Comparison of ENCODE assay signal across 10 mouse cellular contexts in the genomic region with DNA sequence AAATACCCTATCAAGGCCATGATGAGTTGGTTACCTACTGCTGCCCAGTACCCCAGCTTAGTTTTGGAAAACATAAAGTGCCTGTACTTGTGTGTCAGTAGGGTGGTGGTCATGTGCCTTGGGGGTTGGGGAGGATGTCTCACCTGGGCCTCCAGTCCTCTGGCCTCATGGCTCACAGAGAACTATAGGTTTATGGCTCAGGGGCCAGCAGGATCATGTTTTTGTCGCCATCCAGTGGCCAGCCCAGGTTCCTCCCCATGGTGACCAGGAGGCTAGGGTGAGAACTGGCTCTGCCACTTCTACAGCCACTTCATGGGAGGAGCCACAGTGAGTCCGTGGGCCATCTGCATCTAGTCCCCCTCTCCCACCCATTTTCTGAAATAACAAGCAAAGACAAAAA. TPM values are rescaled to one million over a fixed set of nuclear protein-coding genes. Genes with fewer than 3 reads are reported as not detected.
DNase-seq lines count a peak whose midpoint lies in the region; ATAC-seq and TF ChIP-seq lines count a peak whose summit lies in the region.
"Had no signal": no experiment of that assay in that cellular context is flagged by ENCODE, and none has a peak within 500 bp of the region (broad histone marks: within the 10 kb centered on the region; RNA-seq: fewer than 3 reads in every experiment).

No protein-coding gene starts in this region.

- TF ChIP-seq POLR2A in testis, adult 2 months (IDR thresholded peaks at IDR 0.05; ENCODE audit: control insufficient read depth, low read depth, low read length): no peak

- peak; percentile 47; the same call in 1 of the 2 replicates for TF ChIP-seq CTCF in testis, adult 2 months (IDR thresholded peaks at IDR 0.05; ENCODE audit: control insufficient read depth, insufficient read depth, insufficient replicate concordance, low read depth, low read length)
- peak; percentile 77 for TF ChIP-seq CTCF in lung, embryonic 14.5 days (IDR thresholded peaks at IDR 0.05; ENCODE audit: low read depth)

- ATAC-seq in kidney, embryonic 16.5 days (ENCODE audit: low FRiP score, low TSS enrichment): 0 out of 2 replicates have a peak, but pooled peaks have one; percentile 42
- ATAC-seq in lung, embryonic 14.5 days (ENCODE audit: insufficient read depth): peak; percentile 48; the same call in 1 of the 2 replicates

- DNase-seq in testis, postnatal 14 days (ENCODE audit: low spot score): no peak
- DNase-seq in cerebellum, adult 9-11 months: peak; percentile 21
- peak; percentile 53 for DNase-seq in gastrocnemius, postnatal 14 days
- DNase-seq in lung, embryonic 14.5 days: peak; percentile 64
- DNase-seq in retina, embryonic 14.5 days (ENCODE audit: low spot score): peak; percentile 72
- DNase-seq in c-Kit-positive CD71-positive TER-119-positive erythroid progenitor cells, embryonic 14.5 days (ENCODE audit: low spot score): no peak

- H3K36me3 ChIP-seq in testis, adult 2 months (ENCODE audit: control insufficient read depth, insufficient read depth, low read length): peaks cover 1% of the 10 kb centered on the region
- peaks cover 49% of the 10 kb centered on the region for H3K36me3 ChIP-seq in kidney, embryonic 16.5 days (ENCODE audit: insufficient read depth, low read length)
- peaks cover 90% of the 10 kb centered on the region for H3K36me3 ChIP-seq in lung, embryonic 14.5 days (ENCODE audit: insufficient read depth)

- H3K4me3 ChIP-seq in testis, adult 2 months (ENCODE audit: control insufficient read depth, low read depth, low read length): no peak overlapping the region
- H3K4me3 ChIP-seq in kidney, embryonic 16.5 days (ENCODE audit: low read length): no peak overlapping the region
- no peak overlapping the region for H3K4me3 ChIP-seq in lung, embryonic 14.5 days (ENCODE audit: low read depth, low read length)
- H3K4me3 ChIP-seq: embryonic facial prominence, embryonic 13.5 days had no signal

- no peaks in the 10 kb centered on the region for H3K4me1 ChIP-seq in testis, adult 2 months (ENCODE audit: control insufficient read depth, insufficient read depth, low read length)
- H3K4me1 ChIP-seq in kidney, embryonic 16.5 days (ENCODE audit: insufficient read depth, low read length): no peaks in the 10 kb centered on the region
- H3K4me1 ChIP-seq in lung, embryonic 14.5 days (ENCODE audit: insufficient read depth): no peaks in the 10 kb centered on the region
- H3K4me1 ChIP-seq: embryonic facial prominence, embryonic 13.5 days had no signal

- H3K4me2 ChIP-seq in kidney, embryonic 16.5 days (replicated peaks; ENCODE audit: low read depth, low read length): no peak overlapping the region
- H3K4me2 ChIP-seq in lung, embryonic 14.5 days: no peak overlapping the region
- H3K4me2 ChIP-seq: embryonic facial prominence, embryonic 13.5 days had no signal

- intact Hi-C loops in gastrocnemius, postnatal 14 days (cut with DNase I; ENCODE audit: low total_unique reads): loop anchor here (2.0 to 5.0 kb wide), 2 partner anchors 38 to 108 kb away; no protein-coding TSS in a partner anchor

- H3K9me3 ChIP-seq in kidney, embryonic 16.5 days (ENCODE audit: low read length): no peaks in the 10 kb centered on the region
- H3K9me3 ChIP-seq in lung, embryonic 14.5 days (ENCODE audit: low read depth, low read length): no peaks in the 10 kb centered on the region
- H3K9me3 ChIP-seq: embryonic facial prominence, embryonic 13.5 days; megakaryocyte, embryonic 14.5 days had no signal

- H3K27ac ChIP-seq in testis, adult 2 months (ENCODE audit: control insufficient read depth, insufficient read depth, low read depth, low read length): no peak overlapping the region
- no peak overlapping the region for H3K27ac ChIP-seq in kidney, embryonic 16.5 days (ENCODE audit: low read length)
- no peak overlapping the region for H3K27ac ChIP-seq in lung, embryonic 14.5 days (ENCODE audit: low read depth)
- H3K27ac ChIP-seq: embryonic facial prominence, embryonic 13.5 days had no signal

- no peak overlapping the region for H3K9ac ChIP-seq in kidney, embryonic 16.5 days (replicated peaks; ENCODE audit: low read length)
- H3K9ac ChIP-seq in lung, embryonic 14.5 days: no peak overlapping the region
- H3K9ac ChIP-seq: embryonic facial prominence, embryonic 13.5 days had no signal

- no peaks in the 10 kb centered on the region for H3K27me3 ChIP-seq in testis, adult 2 months (ENCODE audit: control insufficient read depth, insufficient read depth, low read length)
- H3K27me3 ChIP-seq in kidney, embryonic 16.5 days (ENCODE audit: insufficient read depth, low read length): no peaks in the 10 kb centered on the region
- H3K27me3 ChIP-seq in lung, embryonic 14.5 days (ENCODE audit: insufficient read depth, low read length): no peaks in the 10 kb centered on the region
- H3K27me3 ChIP-seq: embryonic facial prominence, embryonic 13.5 days; megakaryocyte, embryonic 14.5 days had no signal

- WGBS in kidney, embryonic 16.5 days: 11% methylated on average over 2 of the region's 2 CpGs
- WGBS in lung, embryonic 14.5 days: 19% methylated on average over 2 of the region's 2 CpGs

RNA-seq across cellular contexts. Expression of a gene that starts 16.3 kb away (rescaled TPM):
- 1.8 and 3.0 TPM in 2 replicates for polyA plus RNA-seq in testis, adult 2 months (2012; rRNA removed)
- under 1 TPM; 0.42 to 0.45 TPM for total RNA-seq in gastrocnemius, postnatal 14 days (2021)
- polyA plus RNA-seq in kidney, embryonic 16.5 days (2015; fragmentation: Nextera tagmentation; extraction: Ambion mirVana): 2.6 and 4.8 TPM in 2 replicates
- polyA plus RNA-seq in lung, embryonic 14.5 days (2014; fragmentation: Nextera tagmentation; extraction: Ambion mirVana): 0.37 TPM in 1 of 2 replicates, not detected in the other

RNA-seq across cellular contexts. Expression of a gene that starts 31.6 kb away (rescaled TPM):
- 9.9 and 10.6 TPM in 2 replicates for polyA plus RNA-seq in testis, adult 2 months (2012; rRNA removed)
- 10 to 100 TPM; 30.0 to 33.3 TPM for total RNA-seq in gastrocnemius, postnatal 14 days (2021)
- 1.0 and 1.3 TPM in 2 replicates for polyA plus RNA-seq in kidney, embryonic 16.5 days (2015; fragmentation: Nextera tagmentation; extraction: Ambion mirVana)
- 0.83 and 1.4 TPM in 2 replicates for polyA plus RNA-seq in lung, embryonic 14.5 days (2014; fragmentation: Nextera tagmentation; extraction: Ambion mirVana)

Comparison
In these comparisons a context has a peak if more than half of its experiments do, and no peak if none do; other contexts are left out.
1. DNase-seq: peak in cerebellum, adult 9-11 months (single experiment), gastrocnemius, postnatal 14 days (single experiment), lung, embryonic 14.5 days (single experiment) and retina, embryonic 14.5 days (single experiment); none in testis, postnatal 14 days (single experiment) and c-Kit-positive CD71-positive TER-119-positive erythroid progenitor cells, embryonic 14.5 days (single experiment).